Mouse (Mus musculus) ES-E14 (cell line): ENCODE data around the gene Parvg. TPM values are rescaled to one million over a fixed set of nuclear protein-coding genes. Genes with fewer than 3 reads are reported as not detected.
"Not testable (repeated sequence)": the region's sequence is repeated elsewhere in the genome, so short reads cannot be mapped to it uniquely, and the experiment has no call there.

ENCODE experiments used
- DNase-seq: peaks from one replicate; pipeline ENCODE4 v3.0.0-alpha.2; 2013; ENCODE audit warnings: low read depth, low spot score
- H3K27ac ChIP-seq: 2 replicates; pipeline ENCODE4 v1.5.1; 2012; ENCODE audit warnings: low read depth, mild to moderate bottlenecking, low read length, moderate library complexity, mixed read lengths; ENCODE audit not compliant: poor library complexity, insufficient read depth, severe bottlenecking
- H3K36me3 ChIP-seq: 2 replicates; pipeline ENCODE4 v1.6.1; 2012; ENCODE audit warnings: mild to moderate bottlenecking, low read length, moderate library complexity, mixed read lengths; ENCODE audit not compliant: control insufficient read depth, poor library complexity, insufficient read depth, severe bottlenecking
- H3K4me1 ChIP-seq, 2 experiments: fragments of 150-350 bp in 1 of 2; sonication (generic) in 1 of 2; 2 replicates each; pipeline ENCODE4 v1.6.1; 2012; ENCODE audit warnings: low read length in 2 of 2, mild to moderate bottlenecking in 1 of 2, mixed read lengths in 1 of 2; ENCODE audit not compliant: control insufficient read depth in 2 of 2, insufficient read depth in 2 of 2, poor library complexity in 1 of 2
- H3K4me3 ChIP-seq, 2 experiments: fragments of 150-350 bp in 1 of 2; sonication (generic) in 1 of 2; 2 replicates each; pipeline ENCODE4 v1.5.1; 2012; ENCODE audit warnings: low read length in 2 of 2, low read depth in 1 of 2, mild to moderate bottlenecking in 1 of 2, mixed read lengths in 1 of 2; ENCODE audit not compliant: insufficient read depth in 1 of 2, poor library complexity in 1 of 2, severe bottlenecking in 1 of 2
- H3K9ac ChIP-seq: 2 replicates; pipeline ENCODE4 v1.6.1; 2012; ENCODE audit warnings: low read depth, mild to moderate bottlenecking, low read length, mixed read lengths; ENCODE audit not compliant: poor library complexity, insufficient read depth, severe bottlenecking
- H3K9me3 ChIP-seq: fragments of 150-350 bp; sonication (generic); 2 replicates; pipeline ENCODE4 v1.6.1; 2012; ENCODE audit warnings: low read depth, mild to moderate bottlenecking, low read length; ENCODE audit not compliant: control insufficient read depth, insufficient read depth
- CHD2 ChIP-seq: IDR thresholded peaks from 2 replicates; pipeline ENCODE4 v1.6.1; 2014; ENCODE audit warnings: mild to moderate bottlenecking, low read depth, low read length, inconsistent platforms
- HCFC1 ChIP-seq: IDR thresholded peaks from 2 replicates; pipeline ENCODE4 v1.6.1; 2012; ENCODE audit warnings: low read length, inconsistent platforms, borderline replicate concordance; ENCODE audit not compliant: insufficient read depth
- MAFK ChIP-seq: IDR thresholded peaks from 2 replicates; pipeline ENCODE4 v1.6.1; 2014; ENCODE audit warnings: mild to moderate bottlenecking, low read depth, low read length, inconsistent platforms; ENCODE audit not compliant: insufficient read depth
- ZC3H11A ChIP-seq: IDR thresholded peaks from 2 replicates; pipeline ENCODE4 v1.6.1; 2012; ENCODE audit warnings: low read depth, mild to moderate bottlenecking, inconsistent platforms, low read length, borderline replicate concordance
- ZNF384 ChIP-seq: IDR thresholded peaks from 2 replicates; pipeline ENCODE4 v1.6.1; 2012; ENCODE audit warnings: low read depth, low read length, inconsistent platforms
- in situ Hi-C, 2 experiments: fragments of 600-800 bp; cut with MboI; formaldehyde crosslinking; loops; one replicate each; pipeline ENCODE4 v1.15.1; 2025; ENCODE audit warnings: low sequenced_read_pairs in 2 of 2, inconsistent platforms in 1 of 2; ENCODE audit not compliant: unreplicated experiment in 2 of 2
- total RNA-seq: library from RNA; depleted of rRNA; stranded (reverse); fragments of 300-350 nt; gene quantifications from 2 replicates; pipeline ENCODE4 v1.2.3, GENCODE M21; 2012

Gene Parvg
- total RNA-seq, 1 experiment, result 1.3 TPM

DNA sequence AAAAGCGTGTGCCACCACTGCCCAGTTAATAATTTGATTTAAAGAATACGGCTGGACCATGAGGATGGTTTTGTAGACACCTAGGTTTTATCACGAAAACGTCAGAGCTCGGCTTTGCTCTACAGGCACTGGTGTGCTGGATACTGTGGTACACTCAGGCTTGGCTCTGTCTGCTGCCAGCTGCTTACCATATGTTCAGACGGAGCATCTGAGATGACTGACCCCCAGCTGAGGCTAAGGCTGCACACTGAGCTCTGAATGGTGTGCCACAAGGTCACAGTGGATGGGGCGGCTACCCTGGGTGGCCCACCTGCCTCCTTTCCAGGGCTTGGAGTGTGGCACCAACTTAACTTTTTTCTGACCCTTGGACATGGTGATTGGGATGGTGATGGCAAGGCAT, 38.4 kb upstream of the Parvg start:
- DNase-seq, result no peak
- Histone ChIP-seq H3K36me3 (peaks cover 7% of the 10 kb centered on the region; the same call in 1 of the 2 replicates), H3K9me3 (no peaks in the 10 kb centered on the region), H3K4me3 (no peak overlapping the region), H3K9ac (no peak overlapping the region), H3K27ac (no peak overlapping the region), H3K4me1 (peaks cover 0 to 4% of the 10 kb centered on the region in 2 experiments; a peak in 1 of 4 replicates)
- TF ChIP-seq ZNF384 (no peak), HCFC1 (no peak), ZC3H11A (no peak), CHD2 (no peak), MAFK (no peak)
- in situ Hi-C loops, result no loop called here

- DNase-seq, H3K9me3 ChIP-seq, H3K4me3 ChIP-seq, H3K4me1 ChIP-seq, H3K9ac ChIP-seq, in situ Hi-C loops, H3K27ac ChIP-seq: not testable (repeated sequence)
- H3K36me3 ChIP-seq, result peaks cover 14% of the 10 kb centered on the region; the same call in 1 of the 2 replicates
These were observed 34.9 kb upstream of the Parvg start for GRCm38 (mm10) chr15:84288953-84289352.

GRCm38 (mm10) chr15:84291097-84291496, 32.7 kb upstream of the Parvg start:
- no peak overlapping the region for H3K4me3 ChIP-seq
- TF ChIP-seq MAFK (no peak), HCFC1 (no peak), ZNF384 (no peak), ZC3H11A (no peak), CHD2 (no peak)
- H3K4me1 ChIP-seq, result no peaks in the 10 kb centered on the region
- H3K9me3 ChIP-seq, result no peaks in the 10 kb centered on the region
- in situ Hi-C loops, result no loop called here
- H3K27ac ChIP-seq, result no peak overlapping the region
- DNase-seq, result no peak
- H3K36me3 ChIP-seq, result peaks cover 16% of the 10 kb centered on the region; the same call in 1 of the 2 replicates
- no peak overlapping the region for H3K9ac ChIP-seq

- peaks cover 0 to 5% of the 10 kb centered on the region in 2 experiments; a peak in 1 of 4 replicates for H3K4me1 ChIP-seq
These were observed 30.2 kb upstream of the Parvg start for GRCm38 (mm10) chr15:84293590-84293989.

DNA sequence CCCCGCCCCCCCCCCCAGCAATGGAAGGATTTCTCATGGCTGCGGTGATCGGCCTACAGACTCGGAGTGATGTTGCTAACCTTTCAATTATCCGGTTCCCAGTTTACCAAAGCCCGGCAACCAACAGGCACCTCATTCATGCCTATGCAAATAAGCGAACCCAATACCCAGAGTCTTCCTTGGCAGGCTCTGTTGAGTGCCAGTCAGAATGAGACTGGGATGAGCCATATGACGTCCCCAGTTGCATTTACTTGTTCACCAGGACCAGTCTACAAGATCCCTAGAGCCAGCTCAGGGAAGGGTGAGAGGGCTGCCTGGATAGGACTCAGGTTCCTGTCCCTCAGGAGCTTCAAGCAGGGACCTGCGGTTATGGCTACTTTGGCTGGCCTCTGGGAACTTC, 29.4 kb upstream of the Parvg start:
- in situ Hi-C loops, result no loop called here

More at GRCm38 (mm10) chr15:84293590-84293989, 30.2 kb upstream of the Parvg start:
- no peak overlapping the region for H3K9ac ChIP-seq
- TF ChIP-seq ZNF384 (no peak), HCFC1 (no peak)
- no peak for DNase-seq
- H3K27ac ChIP-seq, result no peak overlapping the region
- in situ Hi-C loops, result no loop called here
- no peak overlapping the region for H3K4me3 ChIP-seq
- peaks cover 14% of the 10 kb centered on the region; the same call in 1 of the 2 replicates for H3K36me3 ChIP-seq
- H3K9me3 ChIP-seq, result no peaks in the 10 kb centered on the region

More for the DNA sequence above, 29.4 kb upstream of the Parvg start:
- Histone ChIP-seq H3K4me3 (no peak overlapping the region), H3K4me1 (peaks cover 0 to 9% of the 10 kb centered on the region in 2 experiments; a peak in 1 of 4 replicates), H3K27ac (no peak overlapping the region), H3K9ac (no peak overlapping the region), H3K36me3 (peaks cover 14% of the 10 kb centered on the region; the same call in 1 of the 2 replicates), H3K9me3 (no peaks in the 10 kb centered on the region)
- TF ChIP-seq ZNF384 (no peak), HCFC1 (no peak), MAFK (no peak), CHD2 (no peak), ZC3H11A (no peak)
- DNase-seq, result no peak
